Mouse (Mus musculus): Measurements from ENCODE around the gene Olfr38.

DNA sequence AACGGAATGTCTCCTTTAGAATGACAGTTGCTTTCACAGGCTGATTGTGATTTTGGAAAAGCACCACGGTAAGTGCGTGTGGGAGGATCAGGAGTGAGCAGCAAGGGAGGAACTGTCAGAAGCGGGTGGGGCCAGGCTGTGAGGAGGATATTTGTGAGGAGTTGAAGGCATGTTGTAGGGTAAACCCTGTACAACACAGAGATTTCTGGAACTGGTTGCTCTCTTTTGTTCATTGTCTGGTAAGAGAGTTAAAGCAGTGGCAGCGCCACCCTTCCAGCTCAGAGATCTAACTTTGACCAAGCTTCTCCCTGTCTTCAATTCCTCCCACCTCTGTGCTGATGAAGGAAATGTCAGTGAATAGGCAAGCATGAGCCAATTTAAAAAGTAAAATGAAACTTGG is 13.9 kb upstream of the Olfr38 start:
- TF ChIP-seq CTCF (IDR thresholded peaks at IDR 0.05; ENCODE audit: extremely low read depth, insufficient read depth, insufficient read length, insufficient replicate concordance) (no peak), POLR2A (IDR thresholded peaks at IDR 0.05; ENCODE audit: low read depth, low read length) (no peak)

All from spleen, adult 2 months (tissue).